Mouse (Mus musculus): Measurements from ENCODE around the gene Hip1r. TPM values are rescaled to one million over a fixed set of nuclear protein-coding genes. Genes with fewer than 3 reads are reported as not detected.

Hip1r gene
- polyA plus RNA-seq (2021) = 62.0 TPM

- CTCF ChIA-PET = interaction anchor here (1.7 kb wide), 1 partner anchor 17 kb away, joined by 5 read pairs; no protein-coding TSS in a partner anchor
- DNase-seq (ENCODE audit: low read depth, low spot score) (no peak), ATAC-seq (peak; percentile 41)
- no peaks in the 10 kb centered on the region for H3K27me3 ChIP-seq
- no peak for TF ChIP-seq CTCF (IDR thresholded peaks at IDR 0.05)
- in situ Hi-C loops (cut with MboI; ENCODE audit: low pct_unique_long_range_greater_than_20kb) = loop anchor here (25.0 kb wide), 1 partner anchor 114 kb away; the partner anchor contains the start of gene Abcb9
- POLR2A ChIA-PET = interaction anchor here (0.7 kb wide), 3 partner anchors 16 to 1310 kb away, joined by 3 read pairs; no protein-coding TSS in a partner anchor
These were observed at the start of gene Hip1r for GRCm38 (mm10) chr5:123973299-123974178. Gene Hip1r, plus strand, starts transcription at chr5:123973628.

- in situ Hi-C loops (cut with MboI; ENCODE audit: low pct_unique_long_range_greater_than_20kb) = no loop called here
- ChIA-PET CTCF (interaction anchor here (0.9 to 1.6 kb wide), 2 partner anchors 10 to 13 kb away, joined by 3 to 5 read pairs; no protein-coding TSS in a partner anchor), POLR2A (no interaction called here)
- DNase-seq (ENCODE audit: low read depth, low spot score) = no peak
- no peak for TF ChIP-seq CTCF (IDR thresholded peaks at IDR 0.05)
- no peaks in the 10 kb centered on the region for H3K27me3 ChIP-seq
- no peak for ATAC-seq
These were observed 46.3 kb upstream of the Hip1r start, which contains the start of gene Gm43518 for GRCm38 (mm10) chr5:123927118-123927517. Gene Gm43518, plus strand, starts transcription at chr5:123927418.

GRCm38 (mm10) chr5:123930508-123930989 lies 42.9 kb upstream of the Hip1r start, which contains the start of gene Ccdc62:
Gene Ccdc62, plus strand, starts transcription at chr5:123930679.
- in situ Hi-C loops (cut with MboI; ENCODE audit: low pct_unique_long_range_greater_than_20kb) = no loop called here
- no peak for TF ChIP-seq CTCF (IDR thresholded peaks at IDR 0.05)
- DNase-seq (ENCODE audit: low read depth, low spot score) (peak; percentile 81), ATAC-seq (peak; percentile 85)
- no peaks in the 10 kb centered on the region for H3K27me3 ChIP-seq
- CTCF ChIA-PET = interaction anchor here (1.1 to 1.3 kb wide), 2 partner anchors 10 to 103 kb away, joined by 3 read pairs; no protein-coding TSS in a partner anchor
- POLR2A ChIA-PET = interaction anchor here (1.3 to 1.4 kb wide), 2 partner anchors 10 to 62 kb away, joined by 3 to 4 read pairs; no protein-coding TSS in a partner anchor

GRCm38 (mm10) chr5:123931131-123931530 lies 42.3 kb upstream of the Hip1r start:
- in situ Hi-C loops (cut with MboI; ENCODE audit: low pct_unique_long_range_greater_than_20kb) = no loop called here
- no peaks in the 10 kb centered on the region for H3K27me3 ChIP-seq
- ChIA-PET CTCF (interaction anchor here (1.3 kb wide), 1 partner anchor 104 kb away, joined by 3 read pairs; no protein-coding TSS in a partner anchor), POLR2A (interaction anchor here (0.6 to 1.4 kb wide), 4 partner anchors 10 to 162 kb away, joined by 3 to 4 read pairs (median 3); no protein-coding TSS in a partner anchor)
- TF ChIP-seq CTCF (IDR thresholded peaks at IDR 0.05) = no peak
- ATAC-seq (no peak), DNase-seq (ENCODE audit: low read depth, low spot score) (no peak)

- DNase-seq (ENCODE audit: low read depth, low spot score) = no peak
- no peak for ATAC-seq
- peak; percentile 62 for TF ChIP-seq CTCF (IDR thresholded peaks at IDR 0.05)
- H3K27me3 ChIP-seq = no peaks in the 10 kb centered on the region
- POLR2A ChIA-PET = interaction anchor here (0.5 kb wide), 1 partner anchor 23 kb away, joined by 3 read pairs; no protein-coding TSS in a partner anchor
- CTCF ChIA-PET = interaction anchor here (0.9 kb wide), 1 partner anchor 23 kb away, joined by 3 read pairs; no protein-coding TSS in a partner anchor
- in situ Hi-C loops (cut with MboI; ENCODE audit: low pct_unique_long_range_greater_than_20kb) = no loop called here
These were observed 40.5 kb upstream of the Hip1r start for GRCm38 (mm10) chr5:123932927-123933326.

DNA sequence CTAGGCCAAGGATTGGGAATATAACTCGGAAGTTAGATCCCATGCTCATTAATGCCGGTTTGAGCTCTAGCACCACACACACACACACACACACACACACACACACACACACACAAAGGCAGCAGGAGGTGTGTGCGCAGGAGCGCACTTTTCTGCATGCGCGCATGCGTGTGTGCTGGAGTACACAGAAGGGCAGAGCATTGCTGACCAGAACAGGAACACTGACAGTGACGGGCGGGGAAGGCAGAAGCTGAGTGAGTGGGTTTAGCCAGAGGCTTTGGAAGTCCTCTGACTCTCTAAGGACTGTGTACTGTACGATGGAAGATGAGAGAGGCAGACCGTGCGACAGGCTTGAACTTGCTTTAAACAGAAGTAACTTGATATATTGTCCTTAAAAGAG lies 39.9 kb upstream of the Hip1r start:
- DNase-seq (ENCODE audit: low read depth, low spot score) (no peak), ATAC-seq (no peak)
- no peaks in the 10 kb centered on the region for H3K27me3 ChIP-seq
- ChIA-PET POLR2A (no interaction called here), CTCF (interaction anchor here (0.9 to 1.0 kb wide), 2 partner anchors 23 to 151 kb away, joined by 3 read pairs; no protein-coding TSS in a partner anchor)
- in situ Hi-C loops (cut with MboI; ENCODE audit: low pct_unique_long_range_greater_than_20kb) = no loop called here
- TF ChIP-seq CTCF (IDR thresholded peaks at IDR 0.05) = no peak

GRCm38 (mm10) chr5:123933957-123934591 lies 39.4 kb upstream of the Hip1r start:
- ChIA-PET CTCF (interaction anchor here (1.0 kb wide), 1 partner anchor 151 kb away, joined by 3 read pairs; no protein-coding TSS in a partner anchor), POLR2A (no interaction called here)
- DNase-seq (ENCODE audit: low read depth, low spot score) (no peak), ATAC-seq (no peak)
- TF ChIP-seq CTCF (IDR thresholded peaks at IDR 0.05) = peak; percentile 47
- in situ Hi-C loops (cut with MboI; ENCODE audit: low pct_unique_long_range_greater_than_20kb) = no loop called here
- no peaks in the 10 kb centered on the region for H3K27me3 ChIP-seq

DNA sequence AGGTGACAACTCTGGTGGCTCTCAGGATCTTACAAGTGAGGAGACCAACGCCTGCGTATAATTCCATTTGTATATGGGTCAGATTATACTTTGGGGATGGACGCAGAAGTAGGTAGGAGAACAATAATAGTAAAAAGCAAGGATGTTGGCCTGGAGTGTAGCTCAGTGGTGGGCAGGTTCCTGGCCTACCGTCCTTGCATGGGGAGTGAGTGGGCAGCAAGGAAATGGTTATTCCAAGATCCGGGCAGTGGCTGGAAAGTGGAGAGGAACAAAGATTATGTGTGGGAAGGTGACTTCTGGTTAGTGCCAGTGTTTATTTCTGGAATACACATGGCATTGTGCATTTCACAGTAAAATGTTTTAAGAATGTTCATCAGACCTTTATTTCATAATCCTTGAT lies 37.5 kb upstream of the Hip1r start:
- in situ Hi-C loops (cut with MboI; ENCODE audit: low pct_unique_long_range_greater_than_20kb) = no loop called here
- ATAC-seq (no peak), DNase-seq (ENCODE audit: low read depth, low spot score) (no peak)
- ChIA-PET CTCF (interaction anchor here (1.0 to 2.3 kb wide), 2 partner anchors 8 to 20 kb away, joined by 3 to 5 read pairs; partner anchors contain the start of gene Gm43518), POLR2A (no interaction called here)
- no peaks in the 10 kb centered on the region for H3K27me3 ChIP-seq
- no peak for TF ChIP-seq CTCF (IDR thresholded peaks at IDR 0.05)

GRCm38 (mm10) chr5:123938479-123938878 lies 34.9 kb upstream of the Hip1r start:
- H3K27me3 ChIP-seq = no peaks in the 10 kb centered on the region
- no peak for TF ChIP-seq CTCF (IDR thresholded peaks at IDR 0.05)
- ATAC-seq = no peak
- in situ Hi-C loops (cut with MboI; ENCODE audit: low pct_unique_long_range_greater_than_20kb) = no loop called here
- CTCF ChIA-PET = interaction anchor here (1.0 to 2.7 kb wide), 2 partner anchors 10 to 54 kb away, joined by 3 to 14 read pairs; no protein-coding TSS in a partner anchor
- DNase-seq (ENCODE audit: low read depth, low spot score) = no peak
- POLR2A ChIA-PET = no interaction called here

DNA sequence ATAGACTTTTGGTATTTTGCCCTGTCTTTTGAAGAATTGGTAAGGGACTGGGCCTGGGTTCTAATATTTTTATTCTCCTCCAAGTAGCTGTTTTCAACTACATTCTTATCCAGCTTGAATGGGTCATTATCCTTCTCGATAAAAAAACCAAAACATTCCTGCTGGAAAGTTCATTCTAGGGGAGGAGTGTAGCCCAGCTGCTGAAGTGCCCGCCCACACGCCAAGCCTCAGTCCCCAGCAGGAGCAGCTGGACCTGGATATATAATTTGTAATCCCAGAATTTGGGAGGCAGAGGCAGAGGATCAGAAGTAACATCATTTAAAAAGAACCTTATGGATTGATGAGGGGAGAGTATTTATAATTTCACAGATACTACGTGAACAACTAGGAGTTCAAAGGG lies 26.9 kb upstream of the Hip1r start:
- in situ Hi-C loops (cut with MboI; ENCODE audit: low pct_unique_long_range_greater_than_20kb) = no loop called here
- ATAC-seq (no peak), DNase-seq (ENCODE audit: low read depth, low spot score) (no peak)
- POLR2A ChIA-PET = no interaction called here
- CTCF ChIA-PET = interaction anchor here (0.9 to 2.7 kb wide), 3 partner anchors 46 to 54 kb away, joined by 3 to 19 read pairs (median 4); no protein-coding TSS in a partner anchor
- no peak for TF ChIP-seq CTCF (IDR thresholded peaks at IDR 0.05)
- no peaks in the 10 kb centered on the region for H3K27me3 ChIP-seq
